Mouse (Mus musculus): ENCODE data around the gene Trim21.

- no peak for TF ChIP-seq CTCF (IDR thresholded peaks at IDR 0.05; ENCODE audit: borderline replicate concordance, control insufficient read depth, extremely low read depth, insufficient read depth, low read length, poor library complexity)
- TF ChIP-seq POLR2A (IDR thresholded peaks at IDR 0.05; ENCODE audit: control insufficient read depth, extremely low read depth, insufficient read depth, low read length, poor library complexity): no peak
Observed at GRCm38 (mm10) chr7:102517051-102517335, 48.3 kb downstream of the Trim21 start.
